Mouse (Mus musculus): Measurements from ENCODE around the gene Col4a2. TPM values are rescaled to one million over a fixed set of nuclear protein-coding genes. Genes with fewer than 3 reads are reported as not detected.

Col4a2 gene
- polyA plus RNA-seq, 1 experiment from 2014 or later: 56.3 TPM

DNA sequence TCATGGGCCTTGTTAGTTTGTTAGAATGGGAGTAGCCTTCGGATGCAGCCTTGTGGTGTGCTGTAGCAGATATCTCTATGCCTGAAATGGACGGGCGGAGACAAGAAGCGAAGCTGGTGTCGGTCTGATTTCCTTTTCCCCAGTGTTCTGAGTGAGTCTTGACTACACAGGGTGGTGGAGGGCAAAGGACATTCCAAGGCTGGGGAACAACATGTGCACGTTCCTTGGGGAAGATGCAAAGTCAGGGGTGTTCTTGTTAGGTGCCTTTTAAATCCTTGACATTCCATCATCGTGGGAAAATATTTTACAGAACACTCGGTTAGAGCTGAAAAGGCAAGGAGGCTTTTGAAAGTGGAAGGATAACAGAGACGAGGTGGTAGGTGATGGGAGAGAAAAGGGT, 31.9 kb downstream of the Col4a2 start:
- Histone ChIP-seq H3K4me2 (no peak overlapping the region), H3K36me3 (no peaks in the 10 kb centered on the region), H3K4me1 (replicated peaks) (peaks cover 30% of the 10 kb centered on the region), H3K4me3 (replicated peaks) (no peak overlapping the region), H3K27ac (no peak overlapping the region), H3K27me3 (no peaks in the 10 kb centered on the region), H3K9me3 (no peaks in the 10 kb centered on the region), H3K9ac (replicated peaks) (no peak overlapping the region)
- ATAC-seq (ENCODE audit: insufficient number of reproducible peaks, insufficient read depth, low FRiP score, low TSS enrichment, low read depth): no peak
- WGBS: 82% methylated on average over 9 of the region's 9 CpGs

DNA sequence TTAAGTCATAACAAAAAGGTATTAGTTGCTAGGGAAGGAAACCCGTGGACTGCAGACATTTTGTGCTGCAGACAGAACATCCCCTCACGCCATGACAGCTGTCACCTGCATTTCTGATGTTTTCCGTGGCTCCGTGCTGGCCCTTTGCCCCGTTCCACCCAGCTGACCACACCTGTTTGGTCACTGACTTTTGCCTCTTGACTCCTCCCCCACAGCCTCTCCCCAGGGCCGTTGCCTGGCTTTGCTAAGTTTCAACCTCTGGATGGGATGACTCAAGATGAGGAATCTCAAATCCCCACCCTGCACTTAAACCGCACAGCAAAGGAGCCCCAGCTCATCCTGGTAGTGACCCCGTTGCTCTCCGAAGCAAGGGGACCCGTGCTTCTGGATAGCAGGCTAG, 33.6 kb downstream of the Col4a2 start:
- WGBS: 86% methylated on average over 10 of the region's 10 CpGs
- H3K27ac ChIP-seq: no peak overlapping the region
- H3K4me3 ChIP-seq (replicated peaks): no peak overlapping the region
- ATAC-seq (ENCODE audit: insufficient number of reproducible peaks, insufficient read depth, low FRiP score, low TSS enrichment, low read depth): no peak
- H3K9ac ChIP-seq (replicated peaks): no peak overlapping the region
- no peaks in the 10 kb centered on the region for H3K9me3 ChIP-seq
- H3K4me1 ChIP-seq (replicated peaks): peaks cover 22% of the 10 kb centered on the region; the same call in 1 of the 2 replicates
- H3K36me3 ChIP-seq: no peaks in the 10 kb centered on the region
- H3K27me3 ChIP-seq: no peaks in the 10 kb centered on the region
- H3K4me2 ChIP-seq: no peak overlapping the region

GRCm38 (mm10) chr8:11347699-11348098, 35.1 kb downstream of the Col4a2 start:
- Histone ChIP-seq H3K4me1 (replicated peaks) (peaks cover 27% of the 10 kb centered on the region; the same call in 1 of the 2 replicates), H3K4me3 (replicated peaks) (no peak overlapping the region), H3K27ac (no peak overlapping the region), H3K9ac (replicated peaks) (no peak overlapping the region), H3K27me3 (no peaks in the 10 kb centered on the region), H3K36me3 (no peaks in the 10 kb centered on the region), H3K4me2 (no peak overlapping the region), H3K9me3 (no peaks in the 10 kb centered on the region)
- no peak for ATAC-seq (ENCODE audit: insufficient number of reproducible peaks, insufficient read depth, low FRiP score, low TSS enrichment, low read depth)
- 81% methylated on average over 9 of the region's 9 CpGs for WGBS

DNA sequence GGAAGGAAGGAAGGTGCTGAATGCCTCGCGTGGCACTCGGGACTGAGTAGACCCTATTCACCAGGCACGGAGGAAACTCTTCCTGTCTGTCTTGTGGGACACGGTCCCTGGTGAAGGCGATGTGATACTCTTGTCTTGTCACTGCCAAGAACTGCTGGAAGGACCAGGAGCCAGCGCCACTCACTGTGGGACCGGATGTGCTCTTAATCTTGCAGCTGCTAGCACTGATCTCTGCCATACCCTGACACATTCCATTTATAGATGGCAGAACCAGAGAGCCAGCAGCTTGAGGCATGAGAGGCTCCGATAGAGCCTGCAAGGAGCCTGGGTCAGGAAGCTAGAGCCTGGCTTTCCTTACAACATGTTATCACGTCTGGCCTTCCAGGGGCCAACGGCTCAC, 36.0 kb downstream of the Col4a2 start:
- no peak overlapping the region for H3K4me3 ChIP-seq (replicated peaks)
- H3K27me3 ChIP-seq: no peaks in the 10 kb centered on the region
- no peak overlapping the region for H3K9ac ChIP-seq (replicated peaks)
- H3K36me3 ChIP-seq: no peaks in the 10 kb centered on the region
- peaks cover 34% of the 10 kb centered on the region; the same call in 1 of the 2 replicates for H3K4me1 ChIP-seq (replicated peaks)
- no peak overlapping the region for H3K4me2 ChIP-seq
- no peak overlapping the region for H3K27ac ChIP-seq
- no peaks in the 10 kb centered on the region for H3K9me3 ChIP-seq
- WGBS: 86% methylated on average over 11 of the region's 11 CpGs
- no peak for ATAC-seq (ENCODE audit: insufficient number of reproducible peaks, insufficient read depth, low FRiP score, low TSS enrichment, low read depth)

GRCm38 (mm10) chr8:11351355-11351754, 38.8 kb downstream of the Col4a2 start:
- no peak for ATAC-seq (ENCODE audit: insufficient number of reproducible peaks, insufficient read depth, low FRiP score, low TSS enrichment, low read depth)
- Histone ChIP-seq H3K27ac (no peak overlapping the region), H3K36me3 (no peaks in the 10 kb centered on the region)

GRCm38 (mm10) chr8:11352514-11352913, 39.9 kb downstream of the Col4a2 start:
- H3K4me2 ChIP-seq: no peak overlapping the region
- no peak overlapping the region for H3K4me3 ChIP-seq (replicated peaks)
- no peak overlapping the region; the same call in 1 of the 2 replicates for H3K27ac ChIP-seq
- no peaks in the 10 kb centered on the region for H3K27me3 ChIP-seq
- WGBS: 64% methylated on average over 11 of the region's 11 CpGs
- ATAC-seq (ENCODE audit: insufficient number of reproducible peaks, insufficient read depth, low FRiP score, low TSS enrichment, low read depth): no peak
- H3K9ac ChIP-seq (replicated peaks): no peak overlapping the region
- no peaks in the 10 kb centered on the region for H3K36me3 ChIP-seq
- peaks cover 32% of the 10 kb centered on the region for H3K4me1 ChIP-seq (replicated peaks)
- H3K9me3 ChIP-seq: no peaks in the 10 kb centered on the region

More at GRCm38 (mm10) chr8:11351355-11351754, 38.8 kb downstream of the Col4a2 start:
- H3K27me3 ChIP-seq: no peaks in the 10 kb centered on the region
- no peak overlapping the region for H3K9ac ChIP-seq (replicated peaks)
- H3K4me2 ChIP-seq: no peak overlapping the region
- H3K4me3 ChIP-seq (replicated peaks): no peak overlapping the region
- H3K4me1 ChIP-seq (replicated peaks): peaks cover 30% of the 10 kb centered on the region; the same call in 1 of the 2 replicates
- 84% methylated on average over 6 of the region's 6 CpGs for WGBS
- H3K9me3 ChIP-seq: no peaks in the 10 kb centered on the region

DNA sequence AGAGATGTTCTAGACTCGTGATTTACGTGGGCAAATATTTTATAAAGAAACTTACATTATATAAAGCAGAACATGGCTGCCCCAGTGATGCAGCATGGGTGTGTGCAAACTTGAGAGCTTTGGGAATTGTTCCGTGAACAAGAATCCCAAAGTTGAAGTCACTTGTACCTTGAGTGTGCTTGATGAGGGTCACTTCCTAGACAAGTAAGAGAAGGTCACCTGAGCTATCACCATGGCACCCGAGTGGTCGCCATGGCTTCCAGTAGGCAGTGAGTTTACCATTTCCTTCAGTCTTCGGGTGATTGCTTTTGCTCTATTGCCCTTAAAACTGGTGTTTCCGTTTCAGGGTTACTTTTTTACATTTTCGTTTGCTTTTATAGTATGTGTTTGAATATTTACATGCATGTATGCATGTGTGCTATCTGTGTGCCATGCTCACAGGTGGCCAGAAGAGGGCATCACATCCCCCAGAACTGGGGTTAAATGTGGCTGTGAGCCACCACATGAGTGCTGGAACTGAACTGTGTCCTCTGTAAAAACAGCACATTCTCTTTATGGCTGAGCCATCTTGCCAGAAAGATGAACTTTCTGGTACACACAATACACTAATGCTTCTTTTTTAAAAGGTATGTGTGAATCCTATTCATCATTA, 42.3 kb downstream of the Col4a2 start:
- 90% methylated on average over 8 of the region's 8 CpGs for WGBS

GRCm38 (mm10) chr8:11355900-11356299, 43.3 kb downstream of the Col4a2 start:
- H3K27me3 ChIP-seq: no peaks in the 10 kb centered on the region
- H3K27ac ChIP-seq: no peak overlapping the region
- WGBS: 82% methylated on average over 3 of the region's 3 CpGs
- H3K36me3 ChIP-seq: no peaks in the 10 kb centered on the region
- H3K9ac ChIP-seq (replicated peaks): no peak overlapping the region
- H3K4me1 ChIP-seq (replicated peaks): peaks cover 34% of the 10 kb centered on the region
- no peak overlapping the region for H3K4me2 ChIP-seq
- no peak for ATAC-seq (ENCODE audit: insufficient number of reproducible peaks, insufficient read depth, low FRiP score, low TSS enrichment, low read depth)
- H3K9me3 ChIP-seq: no peaks in the 10 kb centered on the region
- H3K4me3 ChIP-seq (replicated peaks): no peak overlapping the region

More for the DNA sequence above, 42.3 kb downstream of the Col4a2 start:
- Histone ChIP-seq H3K27ac (no peak overlapping the region), H3K4me3 (replicated peaks) (no peak overlapping the region), H3K4me1 (replicated peaks) (peaks cover 32% of the 10 kb centered on the region), H3K4me2 (no peak overlapping the region), H3K27me3 (no peaks in the 10 kb centered on the region), H3K9me3 (no peaks in the 10 kb centered on the region), H3K36me3 (no peaks in the 10 kb centered on the region), H3K9ac (replicated peaks) (no peak overlapping the region)
- ATAC-seq (ENCODE audit: insufficient number of reproducible peaks, insufficient read depth, low FRiP score, low TSS enrichment, low read depth): no peak

DNA sequence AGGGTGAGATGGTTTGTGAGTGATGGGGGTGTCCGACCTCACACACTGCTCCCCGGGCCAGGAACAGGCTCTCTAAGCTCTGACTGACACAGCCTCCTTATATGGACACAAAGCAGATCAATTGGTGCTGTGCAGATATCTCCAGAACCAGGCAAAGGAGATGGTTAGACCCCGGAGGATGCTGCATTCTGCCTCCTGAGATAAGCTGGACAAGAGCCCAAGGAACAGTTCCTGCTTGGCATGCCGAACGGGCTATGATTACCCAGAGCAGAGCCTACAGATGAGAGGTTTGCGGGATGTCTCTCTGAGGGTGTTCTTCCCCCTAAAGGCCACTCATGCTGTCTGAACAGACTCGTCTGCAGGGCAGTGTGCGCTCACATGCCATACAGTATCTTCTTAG, 44.2 kb downstream of the Col4a2 start:
- no peak overlapping the region for H3K4me3 ChIP-seq (replicated peaks)
- H3K9me3 ChIP-seq: no peaks in the 10 kb centered on the region
- H3K4me2 ChIP-seq: no peak overlapping the region
- ATAC-seq (ENCODE audit: insufficient number of reproducible peaks, insufficient read depth, low FRiP score, low TSS enrichment, low read depth): no peak
- 93% methylated on average over 8 of the region's 8 CpGs for WGBS
- no peaks in the 10 kb centered on the region for H3K36me3 ChIP-seq
- H3K9ac ChIP-seq (replicated peaks): no peak overlapping the region
- H3K27ac ChIP-seq: no peak overlapping the region
- H3K27me3 ChIP-seq: no peaks in the 10 kb centered on the region
- H3K4me1 ChIP-seq (replicated peaks): peaks cover 39% of the 10 kb centered on the region

- H3K9ac ChIP-seq (replicated peaks): peak overlapping the region; percentile 31; the same call in 1 of the 2 replicates
- no peaks in the 10 kb centered on the region for H3K27me3 ChIP-seq
- H3K4me1 ChIP-seq (replicated peaks): peaks cover 43% of the 10 kb centered on the region
- H3K4me2 ChIP-seq: peak overlapping the region; percentile 23; the same call in 1 of the 2 replicates
- H3K9me3 ChIP-seq: no peaks in the 10 kb centered on the region
- 27% methylated on average over 7 of the region's 7 CpGs for WGBS
- H3K4me3 ChIP-seq (replicated peaks): no peak overlapping the region
- peak overlapping the region; percentile 76 for H3K27ac ChIP-seq
- ATAC-seq (ENCODE audit: insufficient number of reproducible peaks, insufficient read depth, low FRiP score, low TSS enrichment, low read depth): peak; percentile 43; the same call in 1 of the 2 replicates
- H3K36me3 ChIP-seq: no peaks in the 10 kb centered on the region
Observed at GRCm38 (mm10) chr8:11357921-11358436, 45.4 kb downstream of the Col4a2 start.

- no peak overlapping the region for H3K4me3 ChIP-seq (replicated peaks)
- no peaks in the 10 kb centered on the region for H3K9me3 ChIP-seq
- no peaks in the 10 kb centered on the region for H3K27me3 ChIP-seq
- H3K36me3 ChIP-seq: no peaks in the 10 kb centered on the region
- H3K4me1 ChIP-seq (replicated peaks): peaks cover 55% of the 10 kb centered on the region
- H3K4me2 ChIP-seq: no peak overlapping the region
- no peak for ATAC-seq (ENCODE audit: insufficient number of reproducible peaks, insufficient read depth, low FRiP score, low TSS enrichment, low read depth)
- WGBS: 91% methylated on average over 5 of the region's 5 CpGs
- no peak overlapping the region for H3K9ac ChIP-seq (replicated peaks)
- no peak overlapping the region for H3K27ac ChIP-seq
Observed at GRCm38 (mm10) chr8:11359846-11360245, 47.2 kb downstream of the Col4a2 start.

Data from limb, embryonic 12.5 days (tissue).